Mouse (Mus musculus) CD4-positive naive resting alpha-beta T cell, adult 76 days (primary cell): ENCODE measurements around the gene 9330159F19Rik. TPM values are rescaled to one million over a fixed set of nuclear protein-coding genes. Genes with fewer than 3 reads are reported as not detected.

ENCODE experiments used
- total RNA-seq: library from RNA; stranded (reverse); gene quantifications from one replicate; pipeline ENCODE4 v1.2.4, GENCODE M21; 2023

Gene 9330159F19Rik
- not detected for total RNA-seq

DNA sequence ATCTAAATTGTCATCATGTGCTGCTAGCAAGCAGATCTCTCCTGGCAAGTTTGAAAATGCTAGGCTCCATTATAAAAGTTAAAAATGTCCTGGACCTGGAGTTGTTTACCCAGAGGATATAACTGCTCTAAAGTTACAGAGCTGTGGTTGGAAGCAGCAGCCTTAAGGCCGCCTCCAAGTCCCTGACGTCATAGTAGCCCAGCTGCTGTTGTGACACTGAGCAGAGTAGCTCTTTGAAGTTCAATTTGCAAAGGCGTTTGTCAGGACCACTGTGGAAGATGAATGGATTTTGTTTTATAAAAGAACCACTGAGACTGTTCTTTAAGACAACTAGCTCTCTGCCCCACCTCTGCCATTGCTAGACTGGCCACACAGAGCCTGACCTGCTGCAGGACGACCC lies at the start of gene 9330159F19Rik:
Gene 9330159F19Rik (plus strand): TSS at position 154 of the 400 bp plus-strand sequence.

DNA sequence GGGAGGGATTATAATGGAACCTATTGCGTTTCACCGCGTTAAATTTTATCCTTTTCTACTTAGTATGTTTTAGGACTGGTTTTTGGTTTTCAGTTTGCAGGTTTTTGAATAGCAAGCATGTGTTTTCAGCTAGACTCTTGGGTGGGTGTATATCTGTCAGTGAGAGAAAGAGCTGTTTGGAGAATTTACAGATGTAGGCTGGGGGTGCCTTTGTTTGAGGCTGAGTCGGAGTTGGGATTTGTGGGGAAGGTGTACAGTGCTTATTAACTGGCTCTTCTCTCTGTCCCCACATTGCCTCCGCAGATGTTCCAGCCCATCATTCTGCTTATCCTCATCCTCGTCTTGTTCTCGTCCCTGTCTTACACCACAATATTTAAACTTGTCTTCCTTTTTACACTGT lies 12.8 kb upstream of the 9330159F19Rik start, which contains the start of gene Gm49353:
Gene Gm49353 (plus strand): TSS at position 313 of the 400 bp plus-strand sequence.

Other genes with a start within 250 kb of the 9330159F19Rik start
- not detected for gene 2310057J18Rik, start 225.3 kb upstream of the 9330159F19Rik start, total RNA-seq
- not detected for gene Soga3, start 67.8 kb upstream of the 9330159F19Rik start, total RNA-seq
- gene Gm49353, start 12.7 kb upstream of the 9330159F19Rik start, total RNA-seq, result not detected
- gene Echdc1, start 101.6 kb downstream of the 9330159F19Rik start, total RNA-seq, result 7.3 TPM
- gene Rnf146, start 150.8 kb downstream of the 9330159F19Rik start, total RNA-seq, result 77.7 TPM